Mouse (Mus musculus) layer of hippocampus, postnatal 36 days (tissue): Measurements from ENCODE around the gene Ccdc51. TPM values are rescaled to one million over a fixed set of nuclear protein-coding genes. Genes with fewer than 3 reads are reported as not detected.
"Not testable (repeated sequence)": the region's sequence is repeated elsewhere in the genome, so short reads cannot be mapped to it uniquely, and the experiment has no call there.

Source experiments
- DNase-seq, 2 experiments: peaks; one replicate each; pipeline ENCODE4 v3.0.0; 2022
- total RNA-seq, 2 experiments: library from RNA; stranded (reverse); gene quantifications; 2 replicates each; pipeline ENCODE4 v1.2.3; 2021

Gene Ccdc51
- total RNA-seq, 2 experiments from 2014 or later = 8.5 to 9.1 TPM

GRCm38 (mm10) chr9:109125043-109125442 is 42.8 kb downstream of the Ccdc51 start:
- no peak for DNase-seq

DNA sequence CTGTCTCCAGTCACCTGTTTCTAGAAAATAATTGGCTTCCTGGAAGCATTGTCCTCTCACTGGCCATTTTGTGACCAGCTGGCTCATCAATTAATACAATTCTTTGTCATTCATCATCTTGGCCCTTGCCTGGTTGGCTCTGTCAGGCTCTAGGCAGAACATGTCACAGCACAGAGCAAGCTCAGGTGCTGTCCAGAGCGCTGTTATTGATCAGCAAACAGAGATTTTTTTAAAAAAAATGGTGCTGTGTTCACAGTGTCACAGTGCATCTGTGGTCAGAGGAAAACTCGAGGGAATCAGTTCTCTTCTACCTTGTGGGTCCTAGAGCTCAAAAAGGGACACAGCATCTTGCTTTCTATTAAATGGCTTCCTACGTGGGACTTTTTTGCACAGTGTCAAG is 43.2 kb downstream of the Ccdc51 start:
- no peak for DNase-seq

DNA sequence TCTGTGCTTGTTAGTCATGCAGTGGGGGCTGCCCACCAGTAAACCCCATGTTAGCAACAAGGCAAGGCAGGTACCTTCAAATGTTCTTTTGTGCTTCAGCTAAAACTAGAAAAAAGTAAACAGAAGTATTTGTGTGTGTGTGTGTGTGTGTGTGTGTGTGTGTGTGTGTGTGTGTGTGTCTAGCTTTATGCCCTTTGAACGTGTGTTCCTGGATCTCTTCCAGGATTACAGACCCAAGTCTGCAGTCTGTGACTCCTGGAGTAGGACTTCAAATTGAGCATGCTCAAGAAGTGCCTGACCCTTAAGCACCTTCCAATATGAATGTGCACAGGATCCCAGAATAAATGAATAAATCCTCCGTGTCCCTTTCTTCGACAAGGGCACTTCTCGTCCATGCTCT is 44.8 kb downstream of the Ccdc51 start:
- no peak for DNase-seq

GRCm38 (mm10) chr9:109128211-109128610 is 45.9 kb downstream of the Ccdc51 start:
- DNase-seq = no peak

DNA sequence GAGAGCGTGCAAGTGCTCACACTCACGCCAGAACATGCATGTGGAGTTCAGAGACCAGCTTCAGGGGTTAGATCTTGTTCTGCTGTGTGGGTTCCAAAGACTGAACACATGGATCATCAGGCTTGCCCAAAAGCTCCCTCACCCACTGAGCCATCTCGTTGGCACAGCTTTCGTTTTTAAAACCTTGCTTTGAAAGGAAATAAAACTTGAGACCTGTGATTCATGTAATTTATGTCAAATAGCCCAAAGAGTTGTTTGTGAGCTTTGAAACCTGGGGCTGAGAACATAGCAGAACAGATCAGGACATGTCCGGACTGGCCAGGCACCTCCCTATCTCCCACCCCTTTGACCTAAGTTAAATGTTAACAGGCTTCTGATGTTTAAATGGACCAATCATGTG is 47.8 kb downstream of the Ccdc51 start:
- no peak for DNase-seq

DNA sequence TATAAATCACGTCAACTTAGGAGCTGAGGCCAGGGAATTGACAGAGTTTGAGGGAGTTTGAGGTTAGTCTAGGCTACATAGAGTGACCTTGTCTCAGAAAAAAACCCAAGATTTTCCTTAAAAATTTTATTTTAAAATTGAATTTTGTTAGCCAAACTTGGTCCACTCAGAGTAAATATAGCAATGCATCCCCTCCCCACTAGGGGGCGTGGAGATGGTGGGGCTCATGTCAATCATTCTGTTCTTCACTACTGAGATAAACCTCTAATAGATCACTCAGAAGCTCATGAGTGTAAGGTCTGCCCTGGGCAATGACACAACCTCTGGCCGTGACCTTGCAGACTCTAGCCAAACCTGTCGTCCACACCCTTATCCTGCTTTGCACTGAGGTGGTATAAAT is 58.1 kb downstream of the Ccdc51 start:
- not testable (repeated sequence) for DNase-seq

Other genes with a start within 250 kb of the Ccdc51 start
- 10 to 100 TPM; 17.9 to 23.1 TPM for gene Slc26a6, start 229.2 kb upstream of the Ccdc51 start, total RNA-seq
- gene Tmem89, start 167.9 kb upstream of the Ccdc51 start, total RNA-seq = not detected
- gene Uqcrc1, start 145.9 kb upstream of the Ccdc51 start, total RNA-seq = 100 to 1,000 TPM; 346 to 350 TPM
- 1 to 10 TPM; 2.8 to 5.0 TPM for gene Col7a1, start 128.9 kb upstream of the Ccdc51 start, total RNA-seq
- gene Ucn2, start 96.5 kb upstream of the Ccdc51 start, total RNA-seq = under 1 TPM; 0.33 to 0.40 TPM
- gene Pfkfb4, start 90.7 kb upstream of the Ccdc51 start, total RNA-seq = 10 to 100 TPM; 10.2 to 15.4 TPM
- gene Shisa5, start 43.9 kb upstream of the Ccdc51 start, total RNA-seq = 10 to 100 TPM; 40.4 to 48.9 TPM
- gene Trex1, start 22.8 kb upstream of the Ccdc51 start, total RNA-seq = 10 to 100 TPM; 15.6 to 17.2 TPM
- gene Atrip, start 8.4 kb upstream of the Ccdc51 start, total RNA-seq = 10 to 100 TPM; 28.1 to 31.0 TPM
- 100 to 1,000 TPM; 303 to 338 TPM for gene Tma7, start 94 bp downstream of the Ccdc51 start, total RNA-seq
- 10 to 100 TPM; 79.7 to 88.6 TPM for gene Plxnb1, start 12.9 kb downstream of the Ccdc51 start, total RNA-seq
- gene Fbxw21, start 79.5 kb downstream of the Ccdc51 start, total RNA-seq = not detected
- not detected for gene Fbxw13, start 113.5 kb downstream of the Ccdc51 start, total RNA-seq
- gene Fbxw20, start 152.3 kb downstream of the Ccdc51 start, total RNA-seq = not detected
- not detected for gene Fbxw14, start 205.2 kb downstream of the Ccdc51 start, total RNA-seq